Mouse (Mus musculus): ENCODE results near the gene Trpm3.

Gene Trpm3

DNA sequence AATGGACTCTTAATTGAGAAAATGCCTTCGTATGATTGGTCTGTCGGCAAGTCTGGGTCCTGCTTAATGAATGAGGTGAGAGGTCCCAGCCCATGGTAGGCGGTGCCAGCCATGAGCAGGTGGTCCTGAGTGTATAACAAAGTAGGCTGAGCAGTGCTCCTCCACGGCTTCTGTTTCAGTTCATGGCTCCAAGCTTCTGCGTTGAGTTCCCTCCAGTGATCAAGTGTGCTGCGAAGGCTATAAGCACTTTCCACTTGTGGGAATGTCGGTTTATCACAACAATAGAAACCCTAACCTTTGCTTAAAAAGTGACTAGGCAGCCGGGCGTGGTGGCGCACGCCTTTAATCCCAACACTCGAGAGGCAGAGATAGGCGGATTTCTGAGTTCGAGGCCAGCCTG is 898.7 kb downstream of the Trpm3 start:
- no peak for DNase-seq (ENCODE audit: low read depth)

DNA sequence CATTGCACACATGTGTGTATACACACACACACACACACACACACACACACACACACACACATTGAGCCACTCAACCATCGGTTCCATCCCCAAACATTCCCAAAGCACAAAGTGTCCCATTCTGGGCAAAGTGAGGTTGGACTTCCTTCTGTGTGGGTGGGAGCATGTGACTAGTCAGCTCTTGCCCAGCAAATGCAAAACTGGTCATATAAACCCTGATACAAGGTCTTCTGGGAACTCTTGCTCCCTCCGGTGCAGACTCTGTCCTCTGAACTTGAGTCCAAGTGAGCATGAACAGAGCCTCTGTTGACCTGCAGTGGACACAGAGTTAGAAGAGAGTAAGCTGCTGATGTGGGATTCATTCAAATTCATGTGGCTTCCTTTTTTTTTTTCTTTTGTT is 899.5 kb downstream of the Trpm3 start:
- DNase-seq (ENCODE audit: low read depth) = no peak

- no peak for DNase-seq (ENCODE audit: low read depth)
Measured at GRCm38 (mm10) chr19:23041483-23042167, 902.8 kb downstream of the Trpm3 start.

GRCm38 (mm10) chr19:23042168-23042733 is 903.4 kb downstream of the Trpm3 start:
- no peak for DNase-seq (ENCODE audit: low read depth)

DNA sequence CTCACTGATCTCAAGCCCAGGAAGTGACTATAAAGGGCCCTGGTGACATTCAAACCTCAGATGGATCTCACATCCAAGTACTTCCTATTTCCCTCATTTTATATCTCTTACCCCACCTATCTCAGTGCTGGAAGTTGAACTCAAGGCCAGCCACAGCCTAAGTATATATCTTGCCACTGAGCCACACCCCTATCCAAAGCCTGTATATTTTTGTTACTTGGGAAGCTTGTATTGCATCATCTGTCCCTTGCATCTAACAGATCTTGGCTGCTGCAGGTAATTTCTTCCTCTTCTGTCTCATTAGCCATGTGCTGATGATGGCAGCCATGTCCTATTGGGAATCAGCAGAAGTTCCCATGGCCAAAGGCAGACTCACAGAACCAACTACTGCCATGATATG is 904.9 kb downstream of the Trpm3 start:
- DNase-seq (ENCODE audit: low read depth) = no peak

Measured in fibroblast of lung, adult 2 months (primary cell).